Mouse (Mus musculus): ENCODE measurements around the gene Sec24d. TPM values are rescaled to one million over a fixed set of nuclear protein-coding genes. Genes with fewer than 3 reads are reported as not detected.

The Sec24d gene
- total RNA-seq, 1 experiment: 20.0 TPM

DNA sequence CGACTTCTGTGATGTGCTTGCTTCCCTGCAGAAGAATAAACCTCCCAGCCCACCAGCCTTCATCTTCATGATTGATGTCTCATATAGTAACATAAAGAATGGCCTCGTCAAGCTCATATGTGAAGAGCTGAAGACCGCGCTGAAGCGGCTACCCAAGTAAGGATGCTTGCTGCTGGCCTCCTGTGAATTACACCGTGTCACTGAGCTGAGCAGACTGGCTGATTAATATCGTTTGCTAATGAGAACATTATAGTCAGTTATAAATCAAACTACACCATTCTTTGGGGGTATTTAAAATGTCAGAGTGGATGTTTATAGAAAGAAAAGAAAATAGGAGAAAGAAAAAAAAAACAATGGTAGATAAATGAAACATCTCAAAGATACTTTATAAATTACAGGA lies 69.2 kb downstream of the Sec24d start:
- TF ChIP-seq HCFC1 (IDR thresholded peaks at IDR 0.05; ENCODE audit: borderline replicate concordance, insufficient read depth, low read length) (no peak), CHD2 (IDR thresholded peaks at IDR 0.05; ENCODE audit: low read depth, low read length) (no peak), ZNF384 (IDR thresholded peaks at IDR 0.05; ENCODE audit: low read depth, low read length) (no peak), MAFK (IDR thresholded peaks at IDR 0.05; ENCODE audit: insufficient read depth, low read depth, low read length) (no peak), ZC3H11A (IDR thresholded peaks at IDR 0.05; ENCODE audit: borderline replicate concordance, low read depth, low read length) (no peak)
- DNase-seq (ENCODE audit: low read depth, low spot score): no peak
- H3K36me3 ChIP-seq (ENCODE audit: control insufficient read depth, insufficient read depth, low read length, poor library complexity, severe bottlenecking): peaks cover 2% of the 10 kb centered on the region; the same call in 1 of the 2 replicates
- no peaks in the 10 kb centered on the region for H3K9me3 ChIP-seq (ENCODE audit: control insufficient read depth, insufficient read depth, low read depth, low read length)
- H3K4me1 ChIP-seq (ENCODE audit: control insufficient read depth in 2 of 2, insufficient read depth in 2 of 2, low read length in 2 of 2, poor library complexity in 1 of 2): peaks cover 0 to 5% of the 10 kb centered on the region in 2 experiments; a peak in 1 of 4 replicates
- no peak overlapping the region for H3K4me3 ChIP-seq (ENCODE audit: insufficient read depth in 1 of 2, low read depth in 1 of 2, low read length in 2 of 2, poor library complexity in 1 of 2, severe bottlenecking in 1 of 2)
- in situ Hi-C loops (cut with MboI; ENCODE audit: low sequenced_read_pairs in 2 of 2, unreplicated experiment in 2 of 2): no loop called here
- H3K27ac ChIP-seq (ENCODE audit: insufficient read depth, low read depth, low read length, poor library complexity, severe bottlenecking): no peak overlapping the region
- H3K9ac ChIP-seq (ENCODE audit: insufficient read depth, low read depth, low read length, poor library complexity, severe bottlenecking): no peak overlapping the region

DNA sequence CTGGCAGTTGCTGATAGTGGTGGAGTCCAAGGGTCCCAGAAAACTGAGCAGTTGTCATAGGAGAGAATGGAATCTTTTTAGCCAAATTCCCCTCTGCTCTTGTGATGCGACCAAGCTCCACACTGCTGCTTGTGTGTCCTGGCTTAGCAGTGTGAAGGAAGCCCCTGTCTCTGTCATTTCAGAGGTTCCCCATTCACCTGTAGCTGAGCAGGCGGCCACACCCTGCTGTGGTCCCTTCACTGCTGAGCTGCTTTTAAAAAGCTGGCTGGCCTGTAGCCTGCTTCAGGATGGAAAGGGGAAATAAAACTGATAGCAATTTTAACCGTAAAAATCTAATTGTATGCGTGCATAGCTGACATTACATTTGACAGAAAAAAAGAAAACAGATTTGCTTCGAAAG lies 69.7 kb downstream of the Sec24d start:
- Histone ChIP-seq H3K9me3 (ENCODE audit: control insufficient read depth, insufficient read depth, low read depth, low read length) (no peaks in the 10 kb centered on the region), H3K36me3 (ENCODE audit: control insufficient read depth, insufficient read depth, low read length, poor library complexity, severe bottlenecking) (peaks cover 2% of the 10 kb centered on the region; the same call in 1 of the 2 replicates), H3K4me3 (ENCODE audit: insufficient read depth in 1 of 2, low read depth in 1 of 2, low read length in 2 of 2, poor library complexity in 1 of 2, severe bottlenecking in 1 of 2) (no peak overlapping the region), H3K9ac (ENCODE audit: insufficient read depth, low read depth, low read length, poor library complexity, severe bottlenecking) (no peak overlapping the region), H3K27ac (ENCODE audit: insufficient read depth, low read depth, low read length, poor library complexity, severe bottlenecking) (no peak overlapping the region), H3K4me1 (ENCODE audit: control insufficient read depth in 2 of 2, insufficient read depth in 2 of 2, low read length in 2 of 2, poor library complexity in 1 of 2) (peaks cover 0 to 5% of the 10 kb centered on the region in 2 experiments; a peak in 1 of 4 replicates)
- DNase-seq (ENCODE audit: low read depth, low spot score): no peak
- no peak for TF ChIP-seq ZNF384 (IDR thresholded peaks at IDR 0.05; ENCODE audit: low read depth, low read length)
- no peak for TF ChIP-seq HCFC1 (IDR thresholded peaks at IDR 0.05; ENCODE audit: borderline replicate concordance, insufficient read depth, low read length)
- no peak for TF ChIP-seq CHD2 (IDR thresholded peaks at IDR 0.05; ENCODE audit: low read depth, low read length)
- TF ChIP-seq ZC3H11A (IDR thresholded peaks at IDR 0.05; ENCODE audit: borderline replicate concordance, low read depth, low read length): no peak
- no peak for TF ChIP-seq MAFK (IDR thresholded peaks at IDR 0.05; ENCODE audit: insufficient read depth, low read depth, low read length)
- in situ Hi-C loops (cut with MboI; ENCODE audit: low sequenced_read_pairs in 2 of 2, unreplicated experiment in 2 of 2): no loop called here

DNA sequence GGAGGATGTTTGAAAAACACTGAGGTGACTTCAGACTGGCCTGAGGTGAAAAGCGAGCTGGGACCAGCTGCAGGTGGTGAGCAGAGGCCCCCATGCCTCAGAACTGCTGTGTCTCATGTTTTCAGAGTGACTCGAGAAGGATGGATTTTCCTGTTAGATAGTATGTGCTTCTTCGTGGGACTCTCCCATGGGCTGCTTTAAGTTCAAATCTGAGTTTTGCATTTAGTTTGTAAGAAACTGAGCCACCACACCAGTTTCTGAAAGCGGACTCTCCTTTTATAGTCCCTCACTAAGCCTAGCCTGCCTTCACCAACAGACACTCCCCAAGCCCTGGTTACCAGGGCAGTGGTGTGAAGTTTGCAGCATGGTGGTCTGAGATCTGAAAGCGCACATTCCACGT lies 70.6 kb downstream of the Sec24d start:
- Histone ChIP-seq H3K36me3 (ENCODE audit: control insufficient read depth, insufficient read depth, low read length, poor library complexity, severe bottlenecking) (peaks cover 2% of the 10 kb centered on the region; the same call in 1 of the 2 replicates), H3K9me3 (ENCODE audit: control insufficient read depth, insufficient read depth, low read depth, low read length) (no peaks in the 10 kb centered on the region), H3K27ac (ENCODE audit: insufficient read depth, low read depth, low read length, poor library complexity, severe bottlenecking) (no peak overlapping the region), H3K4me3 (ENCODE audit: insufficient read depth in 1 of 2, low read depth in 1 of 2, low read length in 2 of 2, poor library complexity in 1 of 2, severe bottlenecking in 1 of 2) (no peak overlapping the region), H3K4me1 (ENCODE audit: control insufficient read depth in 2 of 2, insufficient read depth in 2 of 2, low read length in 2 of 2, poor library complexity in 1 of 2) (0 out of 4 replicates have a peak, but pooled peaks cover 0 to 3% of the 10 kb centered on the region in 2 experiments), H3K9ac (ENCODE audit: insufficient read depth, low read depth, low read length, poor library complexity, severe bottlenecking) (no peak overlapping the region)
- DNase-seq (ENCODE audit: low read depth, low spot score): no peak
- TF ChIP-seq MAFK (IDR thresholded peaks at IDR 0.05; ENCODE audit: insufficient read depth, low read depth, low read length) (no peak), HCFC1 (IDR thresholded peaks at IDR 0.05; ENCODE audit: borderline replicate concordance, insufficient read depth, low read length) (no peak), ZC3H11A (IDR thresholded peaks at IDR 0.05; ENCODE audit: borderline replicate concordance, low read depth, low read length) (no peak), CHD2 (IDR thresholded peaks at IDR 0.05; ENCODE audit: low read depth, low read length) (no peak), ZNF384 (IDR thresholded peaks at IDR 0.05; ENCODE audit: low read depth, low read length) (no peak)
- in situ Hi-C loops (cut with MboI; ENCODE audit: low sequenced_read_pairs in 2 of 2, unreplicated experiment in 2 of 2): no loop called here

DNA sequence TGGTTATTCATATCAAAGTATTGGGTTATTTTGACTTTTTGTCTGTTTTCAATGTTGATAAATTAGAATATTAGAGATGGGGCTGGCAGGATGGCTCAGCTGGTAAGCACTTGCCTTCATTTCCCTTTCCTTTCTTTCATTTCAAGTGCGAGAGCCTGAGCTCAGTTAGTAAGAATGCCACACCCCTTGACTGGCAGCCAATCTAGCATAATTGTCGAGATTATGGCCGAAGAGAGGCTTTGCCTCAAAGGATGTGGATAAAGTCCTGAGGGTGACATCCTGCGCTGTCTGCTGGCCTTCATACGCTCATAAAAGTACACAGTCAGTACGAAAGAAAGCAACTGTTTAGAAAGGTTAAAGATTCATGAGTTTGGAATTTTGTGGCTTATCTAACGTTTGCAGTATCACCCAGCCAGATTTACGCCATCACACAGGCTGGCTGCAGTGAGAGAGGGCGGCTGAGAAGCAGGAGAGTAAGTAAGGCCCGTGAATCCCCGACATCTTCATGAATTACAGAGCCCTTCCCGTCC lies 71.5 kb downstream of the Sec24d start:
- H3K36me3 ChIP-seq (ENCODE audit: control insufficient read depth, insufficient read depth, low read length, poor library complexity, severe bottlenecking): peaks cover 2% of the 10 kb centered on the region; the same call in 1 of the 2 replicates
- DNase-seq (ENCODE audit: low read depth, low spot score): no peak
- no peaks in the 10 kb centered on the region for H3K4me1 ChIP-seq (ENCODE audit: control insufficient read depth in 2 of 2, insufficient read depth in 2 of 2, low read length in 2 of 2, poor library complexity in 1 of 2)
- no peak overlapping the region for H3K9ac ChIP-seq (ENCODE audit: insufficient read depth, low read depth, low read length, poor library complexity, severe bottlenecking)
- in situ Hi-C loops (cut with MboI; ENCODE audit: low sequenced_read_pairs in 2 of 2, unreplicated experiment in 2 of 2): no loop called here
- H3K9me3 ChIP-seq (ENCODE audit: control insufficient read depth, insufficient read depth, low read depth, low read length): no peaks in the 10 kb centered on the region
- no peak overlapping the region for H3K4me3 ChIP-seq (ENCODE audit: insufficient read depth in 1 of 2, low read depth in 1 of 2, low read length in 2 of 2, poor library complexity in 1 of 2, severe bottlenecking in 1 of 2)
- no peak overlapping the region for H3K27ac ChIP-seq (ENCODE audit: insufficient read depth, low read depth, low read length, poor library complexity, severe bottlenecking)
- TF ChIP-seq ZC3H11A (IDR thresholded peaks at IDR 0.05; ENCODE audit: borderline replicate concordance, low read depth, low read length): no peak
- TF ChIP-seq HCFC1 (IDR thresholded peaks at IDR 0.05; ENCODE audit: borderline replicate concordance, insufficient read depth, low read length): no peak
- no peak for TF ChIP-seq ZNF384 (IDR thresholded peaks at IDR 0.05; ENCODE audit: low read depth, low read length)

All from ES-E14 (cell line).